Mouse (Mus musculus) CH12.LX (cell line): ENCODE data around the gene Colgalt2.

ENCODE experiments used
- CHD2 ChIP-seq: IDR thresholded peaks from 2 replicates; pipeline ENCODE4 v1.6.1; 2011; ENCODE audit warnings: low read length, improper control_type of control experiment
- CTCF ChIP-seq, 2 experiments: IDR thresholded peaks in 1 of 2; conservative IDR thresholded peaks in 1 of 2; 2 replicates each; pipeline ENCODE4 v1.5.1; 2011 to 2012; ENCODE audit warnings: low read depth in 2 of 2, low read length in 2 of 2, improper control_type of control experiment in 1 of 2, inconsistent platforms in 1 of 2, mild to moderate bottlenecking in 1 of 2, moderate library complexity in 1 of 2
- ELF1 ChIP-seq: IDR thresholded peaks from 2 replicates; pipeline ENCODE4 v1.6.1; 2014; ENCODE audit warnings: low read depth, mild to moderate bottlenecking, inconsistent platforms, low read length, improper control_type of control experiment
- EP300 ChIP-seq: IDR thresholded peaks from 2 replicates; pipeline ENCODE4 v1.6.1; 2011; ENCODE audit warnings: low read length, improper control_type of control experiment
- HCFC1 ChIP-seq: IDR thresholded peaks from 2 replicates; pipeline ENCODE4 v1.6.1; 2012; ENCODE audit warnings: low read depth, mild to moderate bottlenecking, inconsistent platforms, low read length, improper control_type of control experiment
- KAT2A ChIP-seq: IDR thresholded peaks from 2 replicates; pipeline ENCODE4 v1.6.1; 2012; ENCODE audit warnings: low read length, improper control_type of control experiment, inconsistent platforms; ENCODE audit not compliant: insufficient replicate concordance
- POLR2A ChIP-seq: IDR thresholded peaks from 2 replicates; pipeline ENCODE4 v1.6.1; 2011; ENCODE audit warnings: low read depth, mild to moderate bottlenecking, improper control_type of control experiment, low read length
- SIN3A ChIP-seq: IDR thresholded peaks from 2 replicates; pipeline ENCODE4 v1.6.1; 2012; ENCODE audit warnings: low read length, improper control_type of control experiment, inconsistent platforms
- TCF12 ChIP-seq: IDR thresholded peaks from 2 replicates; pipeline ENCODE4 v1.6.1; 2014; ENCODE audit warnings: low read depth, mild to moderate bottlenecking, inconsistent platforms, low read length, improper control_type of control experiment
- UBTF ChIP-seq: IDR thresholded peaks from 2 replicates; pipeline ENCODE4 v1.6.1; 2012; ENCODE audit warnings: low read depth, mild to moderate bottlenecking, inconsistent platforms, low read length, improper control_type of control experiment, moderate library complexity

DNA sequence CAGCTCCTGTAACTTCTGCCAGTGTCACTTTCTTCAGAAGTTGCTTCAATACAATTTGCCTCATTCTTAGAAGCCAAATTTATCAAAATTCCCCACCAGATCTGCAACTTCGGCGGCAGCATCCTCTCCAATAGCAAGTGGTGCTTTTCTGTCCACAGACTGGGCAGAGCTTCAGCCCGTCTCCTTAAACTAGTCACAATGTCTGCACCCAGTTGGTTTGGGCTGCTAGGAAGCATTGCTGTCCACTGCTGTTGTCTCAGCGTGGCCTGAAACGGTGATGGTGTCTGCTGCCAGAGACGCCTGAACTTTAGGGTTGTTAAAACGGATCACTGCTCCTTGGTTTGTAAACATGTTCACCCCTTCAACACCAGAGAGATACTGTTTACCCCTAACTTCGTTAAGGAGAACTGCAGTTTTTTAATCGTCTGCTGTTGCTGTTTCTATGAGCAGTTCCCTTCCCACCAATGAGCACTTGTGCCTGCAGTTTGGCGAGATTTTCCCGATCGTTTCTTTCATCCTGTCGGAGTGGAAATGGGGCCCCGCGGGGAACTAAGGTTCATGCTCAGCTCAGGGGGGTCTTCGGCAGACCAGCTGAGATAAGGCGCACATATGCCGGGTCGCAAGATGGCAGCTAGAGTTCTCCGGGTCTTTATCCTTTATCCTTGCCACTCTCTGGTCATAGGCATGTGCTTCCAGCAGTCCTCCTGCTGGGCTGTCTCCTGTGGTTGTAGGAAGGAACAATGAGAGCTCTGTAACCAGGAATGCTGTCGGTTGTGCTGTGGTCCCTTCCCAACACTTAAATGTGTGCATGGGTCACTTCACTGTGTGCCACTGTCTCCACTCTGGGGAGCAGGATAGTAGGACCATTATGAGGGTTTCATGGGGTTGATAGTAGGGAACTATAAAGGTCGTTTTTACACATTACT, 7.7 kb downstream of the Colgalt2 start:
- TF ChIP-seq ELF1: no peak
- no peak for TF ChIP-seq UBTF
- TF ChIP-seq HCFC1: no peak
- TF ChIP-seq CTCF (conservative IDR thresholded peaks at IDR 0.05 in 1 of 2, IDR thresholded peaks at IDR 0.05 in 1 of 2; ENCODE audit: low read depth in 2 of 2, low read length in 2 of 2): no peak
- TF ChIP-seq SIN3A: no peak
- TF ChIP-seq EP300: no peak
- no peak for TF ChIP-seq POLR2A
- no peak for TF ChIP-seq TCF12
- TF ChIP-seq CHD2: no peak
- TF ChIP-seq KAT2A: no peak
